Mouse (Mus musculus): ENCODE measurements around the gene 4933428G20Rik.

Gene 4933428G20Rik

GRCm38 (mm10) chr11:97499865-97500719, at the start of gene 4933428G20Rik:
TSS of gene 4933428G20Rik (minus strand) at chr11:97500340.
- in situ Hi-C loops (cut with MboI): no loop called here

- in situ Hi-C loops (cut with MboI): no loop called here
Measured at GRCm38 (mm10) chr11:97548757-97549156, 48.6 kb upstream of the 4933428G20Rik start.

GRCm38 (mm10) chr11:97547957-97548706, 48.0 kb upstream of the 4933428G20Rik start:
- in situ Hi-C loops (cut with MboI): no loop called here

- in situ Hi-C loops (cut with MboI): no loop called here
Measured at GRCm38 (mm10) chr11:97546804-97547411, 46.8 kb upstream of the 4933428G20Rik start.

- in situ Hi-C loops (cut with MboI): no loop called here
Measured at GRCm38 (mm10) chr11:97545808-97546560, 45.8 kb upstream of the 4933428G20Rik start.

- in situ Hi-C loops (cut with MboI): no loop called here
Measured at GRCm38 (mm10) chr11:97543883-97544282, 43.7 kb upstream of the 4933428G20Rik start.

GRCm38 (mm10) chr11:97543181-97543733, 43.1 kb upstream of the 4933428G20Rik start:
- in situ Hi-C loops (cut with MboI): no loop called here

- in situ Hi-C loops (cut with MboI): no loop called here
Measured at GRCm38 (mm10) chr11:97542171-97543150, 42.3 kb upstream of the 4933428G20Rik start.

- in situ Hi-C loops (cut with MboI): no loop called here
Measured at GRCm38 (mm10) chr11:97540604-97541003, 40.5 kb upstream of the 4933428G20Rik start.

GRCm38 (mm10) chr11:97540136-97540535, 40.0 kb upstream of the 4933428G20Rik start:
- in situ Hi-C loops (cut with MboI): no loop called here

GRCm38 (mm10) chr11:97539622-97540021, 39.5 kb upstream of the 4933428G20Rik start:
- in situ Hi-C loops (cut with MboI): no loop called here

- in situ Hi-C loops (cut with MboI): no loop called here
Measured at GRCm38 (mm10) chr11:97537580-97538089, 37.5 kb upstream of the 4933428G20Rik start.

- in situ Hi-C loops (cut with MboI): no loop called here
Measured at GRCm38 (mm10) chr11:97536835-97537579, 36.9 kb upstream of the 4933428G20Rik start.

GRCm38 (mm10) chr11:97536083-97536747, 36.1 kb upstream of the 4933428G20Rik start:
- in situ Hi-C loops (cut with MboI): no loop called here

GRCm38 (mm10) chr11:97535660-97536059, 35.5 kb upstream of the 4933428G20Rik start:
- in situ Hi-C loops (cut with MboI): no loop called here

GRCm38 (mm10) chr11:97535308-97535630, 35.1 kb upstream of the 4933428G20Rik start:
- in situ Hi-C loops (cut with MboI): no loop called here

GRCm38 (mm10) chr11:97534442-97535307, 34.5 kb upstream of the 4933428G20Rik start:
- in situ Hi-C loops (cut with MboI): no loop called here

- in situ Hi-C loops (cut with MboI): no loop called here
Measured at GRCm38 (mm10) chr11:97533653-97534052, 33.5 kb upstream of the 4933428G20Rik start.

Measured in mature B cell (primary cell).